Mouse (Mus musculus): Measurements from ENCODE around the gene Wdr62.

DNA sequence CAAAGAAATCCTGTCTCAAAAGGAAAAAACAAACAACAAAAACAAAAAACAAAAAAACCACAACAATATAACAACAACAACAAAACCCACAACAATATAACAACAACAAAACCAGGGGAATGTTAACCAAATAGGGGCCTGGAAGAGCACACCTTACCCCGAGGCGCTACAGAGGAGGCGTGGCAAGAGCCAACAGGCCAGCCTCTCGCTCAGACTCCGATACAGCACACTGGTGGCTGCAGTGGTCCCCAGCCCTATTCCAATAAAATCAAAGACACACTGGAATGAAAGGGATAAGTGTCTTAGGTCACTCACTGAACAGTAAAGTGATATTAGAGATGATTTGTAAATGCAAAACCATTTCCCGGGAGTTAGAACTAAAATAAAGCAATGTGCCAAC lies 683 bp downstream of the Wdr62 start:
- TF ChIP-seq GATA1 (IDR thresholded peaks at IDR 0.05; ENCODE audit: low read length) (no peak), TAL1 (IDR thresholded peaks at IDR 0.05; ENCODE audit: low read length) (no peak)
